Mouse (Mus musculus) G1E (cell line): ENCODE measurements around the gene Napb.

Experiments used
- CTCF ChIP-seq: IDR thresholded peaks from 2 replicates; pipeline ENCODE4 v1.5.1; 2012; ENCODE audit warnings: low read depth, low read length, inconsistent platforms, mixed read lengths
- GATA1 ChIP-seq: IDR thresholded peaks from 2 replicates; pipeline ENCODE4 v1.6.1; 2012; ENCODE audit warnings: borderline replicate concordance, low read length, inconsistent platforms, mixed read lengths
- TAL1 ChIP-seq: conservative IDR thresholded peaks from 2 replicates; pipeline ENCODE4 v1.6.1; 2012; ENCODE audit warnings: low read depth, low read length, inconsistent platforms, mixed read lengths

DNA sequence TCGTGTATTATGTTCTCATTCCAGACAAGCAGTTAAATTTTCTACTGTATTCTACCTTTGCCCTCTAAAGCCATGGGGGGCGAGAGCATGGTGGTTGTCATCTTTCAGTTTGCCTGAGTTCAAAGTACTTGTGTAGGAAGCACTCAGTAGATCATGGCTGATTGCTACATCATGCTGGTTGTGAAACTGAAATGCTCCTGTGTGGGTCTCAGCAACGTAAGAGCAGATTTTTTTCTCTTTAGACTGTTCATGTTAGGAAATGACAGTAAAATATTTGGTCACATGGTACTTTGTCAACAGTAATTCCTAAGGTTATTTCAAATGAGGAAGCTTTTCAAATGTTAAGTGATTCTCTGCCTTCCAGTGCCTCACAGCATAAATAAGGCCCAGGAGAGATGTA, 46.6 kb downstream of the Napb start:
- no peak for TF ChIP-seq GATA1
- no peak for TF ChIP-seq CTCF
- no peak for TF ChIP-seq TAL1
